Mouse (Mus musculus): ENCODE results near the gene Fxr2.
"Not testable (repeated sequence)": the region's sequence is repeated elsewhere in the genome, so short reads cannot be mapped to it uniquely, and the experiment has no call there.

Gene Fxr2

DNA sequence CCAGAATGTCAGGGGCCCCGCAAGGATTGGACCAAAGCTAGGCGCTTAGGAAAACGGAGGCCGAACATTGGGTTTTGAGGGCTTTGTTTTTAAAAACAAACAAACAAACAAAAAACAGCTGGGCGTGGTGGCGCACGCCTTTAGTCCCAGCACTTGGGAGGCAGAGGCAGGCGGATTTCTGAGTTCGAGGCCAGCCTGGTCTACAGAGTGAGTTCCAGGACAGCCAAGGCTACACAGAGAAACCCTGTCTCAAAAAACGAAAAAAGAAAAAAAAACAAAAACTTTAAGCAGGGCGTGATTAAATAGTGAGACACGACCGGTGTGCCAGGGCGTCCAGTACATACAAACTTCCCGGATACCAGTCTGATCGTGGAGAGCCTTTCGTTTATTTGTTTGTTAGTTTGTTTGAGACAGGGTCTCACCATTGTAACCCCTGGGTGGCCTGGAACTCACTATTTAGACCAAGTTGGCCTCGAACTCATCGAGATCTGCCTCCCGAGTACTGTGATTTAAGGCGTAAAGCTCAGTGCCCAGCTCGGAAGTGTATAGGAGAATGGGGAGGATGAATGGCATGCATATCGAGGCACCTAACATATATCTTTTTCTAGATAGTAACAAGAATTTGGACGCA is 49.5 kb downstream of the Fxr2 start:
- in situ Hi-C loops (cut with MboI, MseI) = no loop called here

DNA sequence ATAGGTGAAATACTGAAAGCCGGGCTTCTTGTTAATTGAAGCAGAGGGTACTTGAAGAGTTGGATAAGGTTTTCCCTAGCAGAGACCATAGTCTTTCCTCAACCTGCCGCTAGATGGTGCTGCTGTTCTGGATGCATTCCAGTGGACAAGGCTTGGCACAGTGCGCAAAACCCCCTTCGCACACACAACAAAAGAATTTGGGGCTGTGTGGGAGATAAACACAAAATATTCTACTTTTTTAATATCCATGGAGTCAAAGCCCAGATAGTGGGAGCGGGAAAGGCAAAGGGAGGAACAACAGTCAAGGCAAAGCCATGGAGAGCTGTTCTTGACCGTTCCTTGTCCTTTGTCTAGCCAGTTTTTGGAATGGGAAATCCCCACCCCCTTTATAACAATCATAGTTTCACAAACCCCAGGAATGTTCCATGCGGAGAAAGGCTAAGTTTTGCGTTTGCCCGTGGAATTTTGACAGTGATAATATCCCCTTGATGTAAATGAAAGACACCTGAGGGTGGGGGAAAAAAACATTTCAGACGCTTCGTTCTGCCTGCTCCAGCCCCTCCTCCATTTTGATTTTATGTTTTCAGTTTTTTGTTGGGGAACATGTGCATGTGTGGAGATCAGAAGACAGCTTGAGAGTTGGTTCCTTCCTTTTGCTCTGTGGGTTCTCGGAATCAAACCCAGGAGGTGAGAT is 50.2 kb downstream of the Fxr2 start:
- in situ Hi-C loops (cut with MboI, MseI) = no loop called here

DNA sequence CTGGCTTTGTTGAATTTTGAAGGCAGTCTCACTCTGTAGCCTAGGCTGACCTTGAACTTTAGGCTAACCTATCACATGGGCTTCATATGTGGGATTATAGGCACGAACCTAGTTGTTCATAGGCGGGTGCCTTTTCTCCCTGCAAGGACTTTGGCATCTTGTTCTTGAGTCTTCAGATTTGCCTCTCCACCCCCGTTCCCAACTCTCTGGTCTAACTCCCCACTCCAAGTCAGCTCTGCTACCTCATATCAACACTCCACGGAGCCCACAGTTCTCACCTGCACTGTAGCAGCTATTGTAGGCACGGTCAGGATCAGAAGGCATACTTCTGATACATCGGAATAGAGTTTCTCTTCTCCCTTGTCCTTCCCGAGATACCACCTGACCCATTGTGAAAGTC is 50.8 kb downstream of the Fxr2 start:
- in situ Hi-C loops (cut with MboI, MseI) = no loop called here

DNA sequence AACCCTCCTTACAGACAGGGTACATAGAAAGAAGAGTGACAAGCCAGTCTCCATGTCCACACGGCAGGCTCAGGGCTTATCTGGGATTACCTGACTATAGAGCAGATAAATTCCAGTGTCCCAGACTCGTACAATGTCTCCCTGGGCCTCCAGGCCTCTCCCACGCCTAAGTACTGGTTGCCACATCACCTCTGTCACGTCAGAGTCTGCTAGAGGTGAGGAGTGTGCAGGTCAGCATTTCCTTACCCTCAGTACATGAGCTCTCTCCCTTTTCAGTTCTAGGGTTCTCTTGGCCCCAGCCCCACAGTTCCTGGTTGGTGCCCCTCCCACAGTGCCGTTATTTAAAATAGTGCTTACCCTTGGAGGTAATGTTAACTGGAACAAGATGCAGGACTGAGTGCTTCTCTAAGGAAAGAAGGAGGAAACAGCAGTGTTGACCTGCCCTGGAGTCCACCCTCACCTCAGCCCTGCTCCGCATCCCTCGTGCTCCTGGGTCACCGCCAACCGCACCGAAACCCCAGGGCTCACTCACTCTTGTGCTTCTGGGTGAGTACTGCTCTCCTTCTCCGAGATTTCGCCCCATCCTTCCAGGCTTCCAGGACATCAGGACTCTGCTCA is 51.4 kb downstream of the Fxr2 start:
- in situ Hi-C loops (cut with MboI, MseI) = no loop called here

DNA sequence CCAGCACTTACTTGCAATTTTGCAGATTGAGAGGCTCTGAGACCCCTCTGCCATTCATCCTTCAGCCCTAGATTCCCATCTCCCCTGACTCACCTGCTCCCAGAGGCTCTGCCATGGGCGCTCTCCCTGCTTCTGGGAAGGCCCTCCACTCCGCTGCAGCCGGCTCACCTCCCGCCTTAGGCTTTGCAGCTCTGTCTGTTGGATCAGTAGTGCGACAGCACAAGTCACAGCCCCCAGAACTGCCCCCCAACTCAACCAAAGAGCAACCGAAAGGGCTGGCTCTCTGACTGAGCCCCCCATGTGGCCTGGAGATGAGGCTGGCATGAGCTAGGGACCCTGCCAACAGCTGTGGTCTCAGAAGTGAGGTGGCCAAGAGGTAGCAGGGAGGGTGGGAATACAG is 52.1 kb downstream of the Fxr2 start:
- in situ Hi-C loops (cut with MboI, MseI) = loop anchor here (5.0 kb wide), 1 partner anchor 37 kb away; no protein-coding TSS in a partner anchor

DNA sequence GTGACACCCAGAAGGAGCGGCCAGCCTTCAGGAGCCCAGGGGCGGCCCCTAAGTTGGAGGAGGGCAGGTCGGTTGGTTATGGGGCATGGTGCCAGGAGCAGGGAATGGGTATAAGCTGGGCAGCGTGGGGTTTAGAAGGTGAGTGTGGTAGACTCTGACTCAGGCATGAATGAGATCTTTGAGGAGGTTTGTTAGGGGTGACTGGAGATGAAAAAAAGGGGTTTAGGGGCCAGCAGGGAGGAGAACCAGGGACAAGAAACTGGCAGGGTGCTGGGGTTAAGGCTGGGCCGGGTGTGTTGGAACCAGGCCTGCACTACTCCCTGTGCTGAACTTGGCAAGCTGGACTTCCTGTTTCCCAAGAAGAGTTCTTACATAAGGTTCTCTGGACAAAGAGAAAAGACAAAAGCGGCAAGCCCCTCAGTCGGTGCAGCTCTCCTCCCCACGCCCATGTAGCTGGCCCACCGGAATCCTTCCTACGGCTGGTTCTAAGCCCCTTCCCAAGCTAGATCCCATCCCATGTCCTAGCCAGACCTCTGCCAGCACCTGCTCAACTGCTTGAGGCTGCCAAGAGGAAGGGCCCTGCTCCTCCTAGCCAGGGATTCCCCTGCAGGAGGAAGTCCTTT is 52.8 kb downstream of the Fxr2 start, which contains the start of gene Tnfsf13:
Gene Tnfsf13, minus strand, starts transcription at position 259 of the 623 bp plus-strand sequence.
- in situ Hi-C loops (cut with MboI, MseI) = loop anchor here (5.0 kb wide), 1 partner anchor 37 kb away; no protein-coding TSS in a partner anchor

DNA sequence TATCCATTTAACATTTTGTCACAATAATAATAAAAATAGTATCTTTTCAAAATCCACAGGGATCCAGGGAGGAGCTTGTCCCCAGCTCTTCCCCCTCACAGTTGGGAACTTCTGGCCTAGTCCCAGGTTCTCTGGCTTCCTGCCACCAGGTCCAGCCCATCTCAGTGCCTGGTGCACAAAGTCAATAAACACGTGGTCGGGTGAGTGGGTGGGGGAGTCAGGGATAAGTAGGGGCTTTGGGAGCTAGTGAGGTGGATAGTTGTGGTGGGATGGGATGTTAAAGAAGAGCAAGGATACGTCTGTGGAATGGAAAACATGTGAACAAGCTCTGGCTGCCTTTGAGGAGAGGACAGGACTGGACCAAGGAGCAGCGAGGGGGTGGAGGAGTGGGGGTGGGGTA is 53.6 kb downstream of the Fxr2 start:
- in situ Hi-C loops (cut with MboI, MseI) = loop anchor here (5.0 kb wide), 1 partner anchor 36 kb away; no protein-coding TSS in a partner anchor

DNA sequence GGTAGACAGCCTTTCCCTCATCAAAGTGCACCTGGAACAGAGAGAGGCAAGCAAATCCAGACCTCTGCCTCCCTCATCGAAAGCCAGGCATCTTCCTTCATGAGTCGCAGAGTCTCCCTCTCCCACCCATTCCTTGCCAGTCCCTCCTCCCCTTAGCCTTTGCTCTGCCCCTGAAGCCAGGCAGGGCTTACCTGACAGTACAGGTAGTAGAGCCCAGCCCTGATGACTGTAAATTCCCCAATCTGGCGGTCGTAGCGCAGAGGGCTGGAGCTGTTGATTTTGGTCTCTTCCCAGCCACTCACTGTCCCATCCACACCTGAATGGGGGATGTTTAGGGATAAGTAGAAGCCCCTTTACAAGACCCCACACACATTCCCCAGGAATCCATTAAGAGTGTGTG is 54.3 kb downstream of the Fxr2 start:
- in situ Hi-C loops (cut with MboI, MseI) = loop anchor here (5.0 kb wide), 1 partner anchor 35 kb away; no protein-coding TSS in a partner anchor

DNA sequence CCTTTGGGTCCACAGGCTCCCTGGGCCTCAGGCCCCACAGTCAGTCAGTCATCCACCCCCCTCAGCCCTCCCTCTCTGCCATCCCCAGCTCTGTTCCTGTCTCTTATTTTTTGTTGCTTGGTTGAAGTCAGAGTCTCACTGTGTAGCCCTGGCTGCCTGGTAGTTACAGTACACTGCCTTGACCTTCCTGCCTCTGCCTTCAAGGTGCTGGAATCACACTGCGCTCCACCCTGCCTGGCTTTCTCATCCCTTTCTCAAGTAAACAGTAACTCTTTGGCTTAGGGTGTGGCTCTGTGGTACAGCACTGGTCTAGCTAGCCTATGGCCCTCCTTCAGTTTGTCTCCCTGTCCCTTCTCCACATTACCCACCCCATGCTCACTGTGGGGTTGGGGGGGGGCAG is 57.1 kb downstream of the Fxr2 start:
- in situ Hi-C loops (cut with MboI, MseI) = loop anchor here (5.0 kb wide), 1 partner anchor 32 kb away; no protein-coding TSS in a partner anchor

DNA sequence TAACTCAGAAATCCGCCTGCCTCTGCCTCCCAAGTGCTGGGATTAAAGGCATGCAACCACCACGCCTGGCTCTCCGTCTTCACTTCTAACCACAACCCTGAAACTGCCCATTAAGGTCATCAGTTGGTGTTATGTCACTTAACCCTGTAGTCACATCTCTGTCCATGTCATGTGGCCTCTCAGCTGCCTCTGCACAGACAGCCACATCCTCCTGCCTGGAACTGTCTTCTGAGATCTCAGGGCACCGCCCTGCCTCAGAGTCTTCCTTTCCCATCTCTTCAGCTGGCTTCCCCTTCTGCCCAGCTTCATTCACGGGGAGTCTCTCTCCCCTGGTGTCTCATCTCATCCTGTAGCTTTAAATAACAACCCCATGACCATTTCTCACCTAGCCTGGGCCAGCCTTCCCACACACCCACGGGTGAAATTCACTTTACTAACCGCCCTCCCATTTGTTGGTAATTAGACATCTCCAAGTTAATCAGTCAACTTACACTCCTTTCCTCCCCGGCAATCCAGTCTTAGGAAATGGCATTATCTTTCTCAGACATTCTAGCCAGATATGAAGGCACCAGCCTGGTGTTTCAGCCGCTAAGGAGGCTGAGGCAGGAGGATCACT is 59.5 kb downstream of the Fxr2 start:
- in situ Hi-C loops (cut with MboI, MseI) = no loop called here

DNA sequence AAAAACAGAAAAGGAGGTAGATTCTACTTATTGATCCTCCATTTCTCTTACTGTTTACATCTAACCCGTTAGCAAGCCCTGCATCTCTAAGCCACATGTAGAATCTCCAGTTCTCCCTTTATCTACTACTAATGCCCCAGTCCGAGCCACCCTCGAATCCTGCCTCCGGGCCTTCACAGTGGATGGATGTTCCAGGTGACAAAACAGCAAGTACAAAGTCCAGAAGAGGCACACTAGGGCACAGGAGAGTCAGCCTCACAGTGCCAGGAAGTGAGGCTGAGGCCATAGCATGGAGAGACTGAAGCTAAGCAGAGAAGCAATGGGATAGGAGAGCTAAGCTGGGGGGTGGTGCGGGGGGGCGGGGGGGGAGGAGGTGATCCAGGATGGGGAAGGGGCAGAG is 60.1 kb downstream of the Fxr2 start:
- in situ Hi-C loops (cut with MboI, MseI) = no loop called here

DNA sequence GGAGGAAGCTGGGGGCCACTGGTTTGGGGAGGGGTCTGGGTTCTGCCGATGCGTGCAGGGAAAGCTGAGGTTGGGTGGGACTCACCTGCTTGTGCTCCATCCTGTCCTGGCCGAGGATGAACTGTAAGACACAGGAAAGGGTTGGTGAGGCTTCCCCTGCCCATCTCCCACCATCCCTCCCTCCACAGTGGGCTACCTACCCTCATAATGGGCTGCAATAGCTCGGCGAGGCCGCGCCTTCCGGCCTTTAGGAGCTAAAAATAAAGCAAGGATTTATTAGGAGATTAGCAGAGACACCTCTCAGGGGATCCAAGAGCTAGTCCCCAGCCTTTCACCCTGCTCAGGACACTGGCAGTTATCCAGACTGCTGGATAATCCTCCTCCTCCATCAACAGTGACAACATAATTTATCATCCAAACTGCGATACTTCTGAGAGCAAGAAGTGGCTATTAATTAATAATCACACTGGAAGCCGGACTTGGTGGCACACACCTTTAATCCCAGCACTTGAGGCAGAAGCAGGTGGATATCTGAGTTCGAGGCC is 60.7 kb downstream of the Fxr2 start:
- in situ Hi-C loops (cut with MboI, MseI) = no loop called here

DNA sequence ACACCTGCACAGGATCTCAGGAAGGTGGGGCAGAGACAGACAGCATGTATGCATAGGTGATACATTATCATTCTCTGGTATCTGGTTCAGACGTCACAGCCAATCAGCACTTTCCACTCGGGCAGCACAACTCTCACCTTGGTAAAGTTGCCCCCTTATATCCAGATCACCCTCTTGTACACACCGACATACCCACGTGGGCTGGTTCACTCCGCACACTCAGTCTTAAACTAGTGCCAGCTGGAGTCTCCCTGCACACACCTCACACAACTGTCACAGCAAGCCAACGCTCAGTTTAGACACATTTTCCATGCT is 62.2 kb downstream of the Fxr2 start:
- in situ Hi-C loops (cut with MboI, MseI) = no loop called here

DNA sequence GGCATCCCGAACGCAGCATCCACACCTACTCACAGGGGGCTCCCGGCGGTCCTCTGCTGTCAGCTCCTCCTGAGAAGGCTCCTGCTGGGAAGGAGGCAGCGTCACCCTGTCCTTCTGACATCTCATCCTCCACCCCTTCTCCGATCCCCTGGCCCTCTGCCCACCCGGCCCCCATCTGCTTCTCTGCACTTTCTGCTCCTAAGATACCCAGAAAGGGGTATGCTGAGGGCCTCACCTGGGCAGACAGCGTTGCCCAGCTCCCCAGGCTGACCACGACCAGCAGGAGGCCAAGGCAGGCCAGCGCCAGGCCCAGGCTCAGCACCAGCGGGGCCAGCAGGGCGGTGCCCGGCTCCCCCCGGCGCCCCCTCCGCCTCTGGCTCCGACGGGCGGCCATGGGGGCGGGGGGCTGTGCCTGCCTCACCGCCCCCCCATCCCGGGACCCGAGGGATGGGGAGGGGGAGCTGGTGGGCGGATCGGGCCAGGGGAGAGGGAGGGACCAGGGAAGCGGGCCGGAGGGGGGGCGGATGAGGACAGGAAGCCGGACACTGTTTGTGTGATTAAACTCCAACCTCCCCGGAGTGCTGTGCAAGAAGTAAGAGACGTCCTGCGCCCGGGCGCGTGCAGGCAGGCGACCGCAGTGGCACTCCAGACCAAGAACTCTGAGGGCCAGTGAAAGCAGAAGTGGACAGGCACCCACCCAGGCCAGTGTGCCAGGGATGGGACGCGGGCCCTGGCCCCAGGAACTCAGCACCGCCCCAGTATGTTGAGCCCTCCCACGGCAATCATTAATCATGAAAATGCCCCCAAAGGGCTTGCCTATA is 62.8 kb downstream of the Fxr2 start, which contains the start of the genes Tnfsf12 and Tnfsfm13:
Gene Tnfsf12, minus strand, starts transcription at position 489 of the 821 bp plus-strand sequence.
Gene Tnfsfm13, minus strand, starts transcription at position 738 of the 821 bp plus-strand sequence.
- in situ Hi-C loops (cut with MboI, MseI) = no loop called here

DNA sequence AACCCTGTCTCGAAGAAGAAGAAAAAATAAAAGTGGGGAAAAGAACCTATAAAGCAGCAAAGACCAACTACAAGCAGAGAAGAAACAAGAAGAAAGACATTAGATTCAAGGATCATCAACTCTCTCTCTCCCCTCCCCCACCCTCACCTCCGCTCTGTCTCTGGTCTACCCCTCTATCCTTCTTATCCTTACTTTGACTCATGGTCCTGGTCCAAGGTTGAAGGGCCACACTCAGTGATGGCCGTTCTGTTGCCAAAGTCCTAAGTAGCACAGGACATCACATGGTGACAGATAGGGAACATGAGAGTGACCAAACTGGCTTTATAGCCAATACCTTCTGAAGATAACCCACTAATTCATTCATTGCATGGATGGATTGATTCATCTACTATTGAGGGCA is 64.6 kb downstream of the Fxr2 start:
- in situ Hi-C loops (cut with MboI, MseI) = no loop called here

DNA sequence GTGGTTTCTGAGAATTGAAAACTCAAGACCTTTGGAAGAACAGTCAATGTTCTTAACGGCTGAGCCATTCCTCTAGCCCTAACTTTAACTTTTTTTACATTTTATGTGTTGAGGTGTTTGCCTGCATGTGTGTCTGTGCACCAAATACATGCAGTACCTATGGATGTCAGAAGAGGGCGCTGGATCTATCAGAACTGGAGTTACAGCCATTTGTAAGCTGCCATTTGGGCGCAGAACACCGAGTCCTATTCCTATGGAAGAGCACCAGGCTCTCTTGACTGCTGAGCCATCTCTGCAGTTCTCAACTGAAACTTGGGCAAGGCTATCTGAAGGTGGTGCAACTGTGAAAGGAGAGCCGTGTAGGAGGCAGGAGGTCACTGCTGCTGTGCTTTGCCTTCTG is 65.8 kb downstream of the Fxr2 start:
- in situ Hi-C loops (cut with MboI, MseI) = no loop called here

DNA sequence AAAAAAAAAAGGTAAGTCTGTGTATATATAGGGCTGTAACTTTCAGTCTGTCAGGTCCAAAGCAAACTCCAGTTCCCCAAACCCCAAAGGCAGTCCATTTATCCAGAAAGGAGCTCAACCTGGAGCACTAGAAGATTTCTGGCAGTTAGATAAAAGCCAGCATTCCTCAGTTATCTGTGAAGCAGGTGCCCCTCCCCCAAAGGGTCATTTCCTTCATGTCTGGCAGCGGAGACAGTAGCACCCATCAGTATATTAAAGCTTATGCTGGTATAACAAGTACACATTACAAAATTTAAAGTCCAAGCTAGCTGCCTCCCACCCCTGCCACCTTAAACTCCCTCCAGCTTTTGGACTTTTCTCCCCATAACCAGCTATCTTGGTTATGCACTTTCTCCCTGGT is 66.8 kb downstream of the Fxr2 start:
- in situ Hi-C loops (cut with MboI, MseI) = no loop called here

DNA sequence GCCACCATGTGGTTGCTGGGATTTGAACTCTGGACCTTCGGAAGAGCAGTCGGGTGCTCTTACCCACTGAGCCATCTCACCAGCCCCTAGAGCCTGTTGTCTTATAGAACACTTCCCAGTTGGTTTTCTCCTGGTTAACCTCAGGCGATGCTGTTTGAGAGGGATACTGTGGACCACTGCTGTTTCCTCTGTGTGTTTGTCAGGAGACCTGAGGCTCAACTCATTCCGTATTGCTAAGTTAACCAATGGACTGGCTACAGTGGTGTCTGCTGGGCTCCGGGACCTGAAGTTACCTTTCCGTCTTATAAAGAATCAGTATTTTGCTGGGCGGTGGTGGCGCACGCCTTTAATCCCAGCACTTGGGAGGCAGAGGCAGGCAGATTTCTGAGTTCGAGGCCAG is 70.1 kb downstream of the Fxr2 start:
- in situ Hi-C loops (cut with MboI, MseI) = not testable (repeated sequence)

Measured in T-helper 2 cell (primary cell).